Mouse (Mus musculus): ENCODE data around the gene 2310022A10Rik.
"Not testable (repeated sequence)": the region's sequence is repeated elsewhere in the genome, so short reads cannot be mapped to it uniquely, and the experiment has no call there.

Gene 2310022A10Rik

DNA sequence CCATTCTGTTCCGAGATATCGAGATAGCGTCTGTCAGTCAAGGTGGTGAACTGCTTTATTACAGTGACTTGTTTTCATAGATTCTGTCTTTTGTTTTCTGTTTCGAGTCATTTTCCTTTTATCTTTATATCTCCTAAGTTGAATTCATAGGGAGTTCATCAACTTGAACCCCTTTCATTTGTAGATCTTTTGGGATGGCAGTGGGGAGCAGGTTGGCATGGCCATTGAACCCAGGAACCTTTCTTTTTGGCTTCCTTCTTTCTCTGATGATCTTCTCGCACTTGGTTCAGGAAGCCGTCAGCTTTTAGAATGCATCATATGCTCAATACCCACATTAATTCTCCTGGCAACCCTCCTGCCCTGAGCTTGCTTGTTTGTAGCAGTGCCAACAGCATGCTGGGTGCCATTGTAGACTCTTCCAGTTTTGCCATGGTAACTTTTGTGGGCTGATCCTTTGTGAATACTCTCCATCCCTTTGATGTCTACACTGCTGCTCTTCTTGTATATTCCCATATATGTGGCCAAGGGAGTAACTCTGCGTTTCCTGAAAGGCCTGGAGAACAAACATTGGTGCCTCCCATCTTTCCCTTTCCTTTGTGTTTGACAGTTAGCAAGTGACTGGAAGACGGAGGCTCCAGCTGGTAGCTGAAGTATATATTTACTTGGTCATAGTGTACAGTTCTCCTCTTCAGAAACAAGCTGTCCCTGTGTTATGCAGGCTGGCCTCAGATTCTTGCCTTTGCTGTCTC is 60.9 kb downstream of the 2310022A10Rik start:
- no peak for DNase-seq (ENCODE audit: low spot score)

- no peak for DNase-seq (ENCODE audit: low spot score)
These were observed 68.0 kb downstream of the 2310022A10Rik start for GRCm38 (mm10) chr7:27621028-27621427.

DNA sequence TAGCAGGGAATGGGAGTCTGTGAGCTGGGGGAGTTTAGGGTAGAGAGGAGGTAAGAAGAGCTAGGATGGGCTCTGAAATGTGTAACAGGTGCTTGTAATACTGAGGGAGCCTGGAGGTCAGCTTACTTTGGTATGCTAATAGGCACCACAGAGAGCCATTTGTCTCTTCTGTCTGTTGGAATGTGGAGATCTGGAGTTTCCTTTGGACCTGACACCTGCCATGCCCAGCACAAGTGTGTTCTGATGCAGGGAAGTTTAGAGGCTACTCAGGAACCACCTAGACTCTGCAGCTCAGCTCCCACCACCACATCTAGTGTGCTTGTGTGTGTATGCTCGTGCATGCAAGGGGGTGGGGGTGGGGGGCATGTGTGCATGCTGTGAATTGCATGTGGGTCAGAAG is 69.2 kb downstream of the 2310022A10Rik start:
- DNase-seq (ENCODE audit: low spot score) = no peak

DNA sequence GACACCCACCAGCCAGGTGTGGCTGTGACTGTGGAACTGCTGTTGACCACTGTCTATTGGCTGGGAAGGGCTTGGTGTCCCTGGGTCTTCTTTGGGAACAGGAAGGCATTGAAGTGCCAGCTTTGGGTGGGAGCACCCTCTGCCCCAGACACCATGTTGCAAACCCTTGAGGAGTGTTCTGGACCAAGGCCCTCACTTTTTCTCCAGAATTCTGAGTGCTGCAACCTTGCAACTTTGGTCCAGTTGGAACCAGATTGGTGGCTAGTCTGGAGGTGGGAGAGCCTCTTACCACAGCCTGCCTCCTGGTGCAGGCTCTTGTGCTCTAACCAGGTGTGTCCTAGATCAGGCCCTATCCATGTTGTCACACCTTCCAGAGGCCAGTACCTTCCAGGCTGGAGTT is 71.9 kb downstream of the 2310022A10Rik start:
- no peak for DNase-seq (ENCODE audit: low spot score)

DNA sequence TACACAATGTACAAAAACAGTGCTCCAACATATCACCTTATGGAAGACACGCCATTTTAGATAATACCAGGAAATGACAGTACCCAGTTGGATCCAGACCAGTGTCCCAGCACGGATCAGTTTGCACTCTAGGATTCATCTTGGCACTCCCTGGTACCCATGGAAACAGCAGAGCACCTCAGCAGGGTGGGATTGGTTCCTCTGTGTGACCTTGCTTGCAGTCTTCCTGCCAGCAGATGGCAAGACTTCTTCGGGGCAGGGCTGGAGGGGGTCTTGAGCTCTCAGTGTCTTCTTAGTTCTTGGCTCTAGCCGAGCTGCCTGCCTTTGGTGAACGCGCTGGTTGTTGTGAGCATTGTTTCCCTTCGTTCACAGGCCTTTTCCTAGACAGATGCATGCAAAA is 74.7 kb downstream of the 2310022A10Rik start:
- DNase-seq (ENCODE audit: low spot score) = no peak

DNA sequence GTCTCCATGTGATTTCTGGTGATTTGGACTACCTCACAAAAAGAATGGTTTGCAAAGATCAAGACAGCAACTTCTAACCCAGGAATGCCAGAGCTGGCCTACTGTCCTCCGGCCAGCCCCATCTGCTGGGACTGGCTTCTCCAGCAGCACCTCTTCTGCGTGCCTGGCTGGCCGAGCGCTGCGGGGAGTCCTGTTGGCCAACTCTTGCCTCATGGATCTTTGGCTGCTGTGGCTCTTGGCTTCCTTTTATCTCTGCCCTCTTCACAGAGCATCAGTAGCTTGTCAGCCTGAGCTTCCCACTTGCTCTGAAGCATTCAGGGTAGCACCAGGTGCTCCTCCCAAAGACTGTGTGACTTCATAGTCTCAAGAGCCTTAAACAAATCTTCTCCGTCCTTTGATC is 75.2 kb downstream of the 2310022A10Rik start:
- DNase-seq (ENCODE audit: low spot score) = no peak

GRCm38 (mm10) chr7:27628816-27629215 is 75.8 kb downstream of the 2310022A10Rik start:
- DNase-seq (ENCODE audit: low spot score) = not testable (repeated sequence)

- no peak for DNase-seq (ENCODE audit: low spot score)
These were observed 78.4 kb downstream of the 2310022A10Rik start for GRCm38 (mm10) chr7:27631439-27631838.

Data from layer of hippocampus, adult 9-10 months (tissue).